Comparison of ENCODE assay signal across 8 mouse cellular contexts in genomic region chr9:104408571-104409294, GRCm38 (mm10).
DNase-seq lines count a peak whose midpoint lies in the region; ATAC-seq and TF ChIP-seq lines count a peak whose summit lies in the region.

No protein-coding gene starts in this region.

- WGBS in kidney, embryonic 14.5 days, result 10% methylated on average over 21 of the region's 21 CpGs
- WGBS in limb, embryonic 13.5 days, result 15% methylated on average over 21 of the region's 21 CpGs
- 22% methylated on average over 21 of the region's 21 CpGs for WGBS in neural tube, embryonic 12.5 days

- 0 out of 2 replicates have a peak, but pooled peaks cover 3% of the 10 kb centered on the region for H3K4me1 ChIP-seq in kidney, embryonic 14.5 days (ENCODE audit: control insufficient read depth, insufficient read depth, low read length)
- peaks cover 23% of the 10 kb centered on the region for H3K4me1 ChIP-seq in limb, embryonic 13.5 days
- H3K4me1 ChIP-seq in neural tube, embryonic 12.5 days, result no peaks in the 10 kb centered on the region

- H3K9ac ChIP-seq in kidney, embryonic 14.5 days (ENCODE audit: low read depth, low read length), result peak overlapping the region; percentile 25; the same call in 1 of the 2 replicates
- H3K9ac ChIP-seq in limb, embryonic 13.5 days, result no peak overlapping the region
- 0 out of 2 replicates have a peak overlapping the region, but pooled peaks have one; percentile 10 for H3K9ac ChIP-seq in neural tube, embryonic 12.5 days

- no peaks in the 10 kb centered on the region for H3K27me3 ChIP-seq in kidney, embryonic 14.5 days (ENCODE audit: control insufficient read depth, insufficient read depth, low read length)
- H3K27me3 ChIP-seq in limb, embryonic 13.5 days, result peaks cover 10% of the 10 kb centered on the region; the same call in 1 of the 2 replicates
- H3K27me3 ChIP-seq in neural tube, embryonic 12.5 days (replicated peaks), result no peaks in the 10 kb centered on the region

- no peaks in the 10 kb centered on the region for H3K36me3 ChIP-seq in kidney, embryonic 14.5 days (ENCODE audit: control insufficient read depth, insufficient read depth, low read length)
- H3K36me3 ChIP-seq in limb, embryonic 13.5 days, result no peaks in the 10 kb centered on the region
- no peaks in the 10 kb centered on the region for H3K36me3 ChIP-seq in neural tube, embryonic 12.5 days

- DNase-seq in gastrocnemius, adult 2 months, result no peak
- DNase-seq in gastrocnemius, postnatal 10 days, result no peak
- DNase-seq in cerebellum, adult 8-10 months, result peak; percentile 21
- peak; percentile 21 to 83 for DNase-seq in frontal cortex, adult 2 months (ENCODE audit: extremely low spot score in 1 of 2, low spot score in 1 of 2)
- DNase-seq in thymus, postnatal 10 days (ENCODE audit: low spot score in 2 of 2), result no peak

- ATAC-seq in kidney, embryonic 14.5 days (ENCODE audit: low FRiP score, low TSS enrichment), result peak; percentile 32; the same call in 1 of the 2 replicates
- peak; percentile 38; the same call in 1 of the 2 replicates for ATAC-seq in limb, embryonic 13.5 days (ENCODE audit: low FRiP score, low read depth)
- no peak for ATAC-seq in neural tube, embryonic 12.5 days (ENCODE audit: low FRiP score, low read depth)

- intact Hi-C loops in gastrocnemius, adult 2 months (cut with DNase I), result no loop called here

- peak overlapping the region; percentile 44 for H3K4me3 ChIP-seq in gastrocnemius, adult 2 months
- peak overlapping the region; percentile 27 for H3K4me3 ChIP-seq in kidney, embryonic 14.5 days (ENCODE audit: low read length)
- H3K4me3 ChIP-seq in limb, embryonic 13.5 days, result peak overlapping the region; percentile 38
- peak overlapping the region; percentile 31 for H3K4me3 ChIP-seq in neural tube, embryonic 12.5 days

- H3K4me2 ChIP-seq in kidney, embryonic 14.5 days (replicated peaks; ENCODE audit: low read depth, low read length), result peak overlapping the region; percentile 58
- peak overlapping the region; percentile 62 for H3K4me2 ChIP-seq in limb, embryonic 13.5 days (replicated peaks)
- H3K4me2 ChIP-seq in neural tube, embryonic 12.5 days (replicated peaks), result peak overlapping the region; percentile 63

- H3K9me3 ChIP-seq in kidney, embryonic 14.5 days (ENCODE audit: control insufficient read depth, low read length), result no peaks in the 10 kb centered on the region
- no peaks in the 10 kb centered on the region for H3K9me3 ChIP-seq in limb, embryonic 13.5 days
- no peaks in the 10 kb centered on the region for H3K9me3 ChIP-seq in neural tube, embryonic 12.5 days

- no peak overlapping the region for H3K27ac ChIP-seq in gastrocnemius, adult 2 months
- H3K27ac ChIP-seq in kidney, embryonic 14.5 days (ENCODE audit: low read depth, low read length), result no peak overlapping the region
- H3K27ac ChIP-seq in limb, embryonic 13.5 days, result no peak overlapping the region
- no peak overlapping the region for H3K27ac ChIP-seq in neural tube, embryonic 12.5 days

- TF ChIP-seq CTCF in gastrocnemius, adult 2 months (IDR thresholded peaks at IDR 0.05), result no peak

Comparison
In these comparisons a context has a peak if more than half of its experiments do, and no peak if none do; other contexts are left out.
1. DNase-seq: peak in cerebellum, adult 8-10 months (single experiment) and frontal cortex, adult 2 months (2 of 2); none in gastrocnemius, adult 2 months (single experiment), gastrocnemius, postnatal 10 days (single experiment) and thymus, postnatal 10 days (0 of 2).
2. Peak in every context shown above with its lines, with median percentiles within 50 percentile points of each other: H3K4me3 ChIP-seq and H3K4me2 ChIP-seq.